Mouse (Mus musculus) colon, adult 2 months (tissue): Measurements from ENCODE around the gene Ptges3l. TPM values are rescaled to one million over a fixed set of nuclear protein-coding genes. Genes with fewer than 3 reads are reported as not detected.

Experiments
- polyA plus RNA-seq: library from polyadenylated mRNA; depleted of rRNA; stranded (reverse); fragments of >200 nt; gene quantifications from 2 replicates; pipeline ENCODE4 v1.2.3, GENCODE M21; 2012; rRNA removed

Gene Ptges3l
- 4.5 TPM in 2 replicates for polyA plus RNA-seq

DNA sequence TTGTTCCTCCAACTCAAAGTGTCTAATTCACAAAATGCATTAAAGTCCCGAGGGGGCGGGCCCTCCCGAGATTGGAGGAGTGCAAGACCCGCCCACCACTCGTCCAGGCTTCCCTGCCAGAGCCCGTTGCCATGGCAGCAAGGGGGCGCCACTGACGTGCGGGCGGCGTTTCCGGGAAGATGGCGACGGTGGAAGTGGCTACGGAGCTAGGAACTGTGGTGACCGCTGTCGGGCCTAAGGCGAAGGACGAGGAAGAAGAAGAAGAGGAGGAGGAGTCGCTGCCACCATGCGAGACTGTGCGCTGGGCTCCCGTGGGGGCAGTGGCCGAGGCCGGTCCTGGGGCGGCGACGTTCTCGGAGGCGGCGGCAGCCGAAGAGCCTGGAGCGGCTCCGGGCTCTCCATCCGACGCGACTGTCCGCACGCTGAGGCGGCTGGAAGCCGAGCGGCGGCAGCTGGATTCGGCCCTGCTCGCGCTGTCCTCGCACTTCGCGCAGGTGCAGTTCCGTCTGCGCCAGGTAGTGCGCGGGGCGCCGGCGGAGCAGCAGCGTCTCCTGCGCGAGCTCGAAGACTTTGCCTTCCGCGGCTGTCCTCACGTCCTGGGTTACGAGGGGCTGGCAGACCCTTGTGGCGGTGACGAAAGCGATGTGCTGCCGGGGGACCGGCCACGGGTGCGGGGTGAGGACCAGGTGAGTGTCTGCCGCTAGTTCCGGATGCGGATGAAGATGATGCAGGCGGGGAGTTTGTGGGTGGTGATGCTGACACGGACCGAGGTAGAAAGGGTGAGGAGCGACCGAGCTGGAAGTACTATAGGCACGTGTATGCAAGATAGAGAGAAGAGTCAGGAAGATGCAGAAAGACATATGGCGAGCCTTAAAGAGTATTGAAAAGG lies at the start of gene Ptges3l, which contains the start of gene Rundc1:
Ptges3l (minus strand) TSS at position 409 of the 889 bp plus-strand sequence.
Rundc1 (plus strand) TSS at position 161 of the 889 bp plus-strand sequence.

GRCm38 (mm10) chr11:101465869-101466551 lies 40.9 kb upstream of the Ptges3l start, which contains the start of gene Vat1:
Vat1 (minus strand) TSS chr11:101466230.

DNA sequence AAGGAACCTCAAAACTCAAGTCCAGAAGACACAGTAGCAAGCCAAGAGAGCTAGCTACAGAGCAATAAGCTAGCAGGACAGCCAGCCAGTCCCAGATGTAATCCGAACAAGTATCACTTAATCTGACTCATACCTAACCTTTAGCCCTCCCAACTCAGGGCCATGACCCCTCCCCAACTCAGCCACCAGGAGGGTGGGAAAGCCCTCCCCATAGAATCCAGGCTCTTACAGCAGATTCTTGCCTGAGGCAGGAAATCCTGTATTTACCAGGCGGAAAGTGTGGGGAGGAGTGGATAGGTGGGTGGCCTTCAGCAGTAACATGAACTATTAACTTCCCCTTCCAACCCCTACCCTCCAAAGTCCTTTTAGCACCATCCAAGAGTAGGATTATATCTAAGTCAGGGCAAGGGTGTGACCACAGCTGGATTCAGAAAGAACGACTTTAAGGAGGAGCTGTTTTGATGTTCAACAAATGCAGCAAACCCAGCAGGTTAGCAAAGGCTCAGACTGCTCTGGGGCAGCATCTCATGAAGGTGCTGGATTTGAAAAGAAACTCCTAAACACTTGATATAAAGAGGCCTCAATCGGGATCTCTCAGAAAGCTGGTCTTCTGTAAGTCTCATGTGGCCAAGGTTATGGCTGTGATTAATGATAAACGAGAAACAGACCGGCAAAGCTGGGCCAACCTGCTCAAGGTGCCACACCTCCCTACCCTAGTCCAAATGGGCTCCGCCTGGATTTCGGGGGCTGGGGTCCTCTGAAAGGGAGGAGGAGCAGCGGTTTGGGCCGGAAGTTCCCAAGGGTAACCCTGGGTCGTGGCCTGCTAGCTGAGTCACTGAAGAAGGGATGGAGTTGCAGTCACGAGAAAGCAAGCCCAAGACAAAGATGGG lies 39.3 kb upstream of the Ptges3l start, which contains the start of gene Rnd2:
Rnd2 (plus strand) TSS at position 789 of the 890 bp plus-strand sequence.

DNA sequence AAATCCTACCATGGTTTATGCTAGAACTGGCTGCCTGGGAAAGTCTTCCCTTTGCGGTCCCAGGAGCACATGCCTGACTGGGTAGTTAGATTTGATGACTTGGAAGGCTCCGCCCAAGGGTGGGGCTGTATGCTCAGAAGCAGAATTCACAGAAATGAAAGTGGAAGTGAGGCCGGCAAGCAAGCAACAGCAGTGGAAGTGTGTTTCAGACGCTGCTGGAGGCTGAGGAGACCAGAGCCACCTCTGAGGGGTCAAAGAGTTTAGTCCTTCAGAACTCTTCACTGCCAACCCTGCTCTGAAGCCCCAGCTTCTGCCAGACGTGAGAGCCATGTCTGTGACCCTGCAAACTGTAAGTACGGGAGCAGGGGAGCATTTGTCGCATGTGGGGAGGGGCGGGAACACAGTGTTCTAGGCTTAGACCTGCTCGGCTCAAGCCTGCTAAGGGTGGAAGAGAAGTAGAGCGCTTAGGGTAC lies 23.2 kb upstream of the Ptges3l start, which contains the start of gene Ifi35:
Ifi35 (plus strand) TSS at position 134 of the 473 bp plus-strand sequence.

DNA sequence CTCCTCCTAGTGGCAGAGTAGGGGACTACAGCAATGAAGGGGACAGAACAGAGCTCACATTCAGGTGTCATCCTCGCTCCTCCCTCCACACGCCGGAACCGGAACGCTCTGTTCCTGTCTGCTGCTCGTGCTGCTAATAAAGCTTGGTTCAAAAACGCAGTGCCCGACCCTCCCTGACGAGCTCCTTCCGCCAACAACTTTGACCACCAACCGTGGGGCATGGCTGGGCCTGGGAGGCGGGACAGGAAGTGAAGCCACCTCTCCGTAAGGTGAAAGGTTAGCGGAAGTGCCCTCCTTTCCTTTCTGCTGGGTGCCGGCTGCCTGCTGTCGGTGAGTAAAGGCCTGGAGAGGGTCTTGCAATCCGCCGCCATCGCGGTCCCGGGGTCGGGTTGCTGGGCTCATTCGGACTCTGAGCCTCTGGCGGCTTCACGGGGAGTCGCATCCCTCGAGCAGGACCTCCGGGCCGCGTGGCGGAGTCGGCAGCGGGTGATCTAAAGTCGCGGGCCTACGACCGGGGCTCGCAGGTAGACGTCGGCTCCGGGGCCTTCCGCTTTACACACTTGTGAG lies 17.1 kb upstream of the Ptges3l start, which contains the start of gene Rpl27:
Rpl27 (plus strand) TSS at position 172 of the 567 bp plus-strand sequence.

GRCm38 (mm10) chr11:101424105-101424851 lies 855 bp downstream of the Ptges3l start, which contains the start of gene Gm27029:
Gm27029 (minus strand) TSS chr11:101424796.

DNA sequence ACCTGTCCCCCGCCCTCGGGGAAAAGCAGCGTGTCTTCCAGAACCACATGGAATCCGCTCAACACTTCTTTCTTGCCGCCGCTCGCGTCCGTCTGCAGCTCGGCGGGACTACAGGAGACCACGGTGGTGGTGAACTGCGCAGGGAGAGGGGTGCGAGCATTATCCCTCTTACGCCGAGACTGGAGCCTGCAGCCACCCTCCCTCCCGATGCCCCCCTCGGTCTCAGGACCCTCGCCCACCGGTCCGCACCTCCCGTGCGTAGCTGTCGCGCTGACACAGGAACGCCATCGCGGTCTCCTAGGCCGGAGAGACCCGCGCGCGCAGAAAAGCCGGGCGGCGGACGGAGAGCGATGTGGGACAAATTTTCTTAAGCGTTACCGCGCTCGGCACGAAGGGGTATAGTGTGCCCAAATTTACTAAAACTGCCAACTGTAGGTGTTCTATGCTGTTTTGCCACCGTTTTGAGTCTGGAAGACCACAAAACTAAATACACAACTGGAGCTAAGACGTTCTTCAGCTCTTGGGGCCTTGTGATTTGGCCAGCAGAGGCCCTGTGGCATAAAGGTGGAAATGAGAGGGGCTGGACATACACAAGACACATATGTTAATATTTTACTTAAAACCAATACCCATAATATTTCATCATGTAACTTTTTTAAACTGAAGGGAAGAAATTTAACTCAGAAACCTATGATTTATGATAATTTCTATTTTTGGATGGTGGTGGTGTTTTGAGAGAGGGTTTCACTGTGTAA lies 7.9 kb downstream of the Ptges3l start, which contains the start of gene Aarsd1:
Aarsd1 (minus strand) TSS at position 515 of the 755 bp plus-strand sequence.

Other genes starting within 250 kb of the Ptges3l start
- 8.8 and 15.4 TPM in 2 replicates for gene Ccr10, start 249.9 kb downstream of the Ptges3l start, polyA plus RNA-seq
- gene Ezh1, start 198.9 kb downstream of the Ptges3l start, polyA plus RNA-seq = 32.4 and 34.9 TPM in 2 replicates
- gene Ramp2, start 179.3 kb downstream of the Ptges3l start, polyA plus RNA-seq = 35.2 and 41.7 TPM in 2 replicates
- gene Vps25, start 171.6 kb downstream of the Ptges3l start, polyA plus RNA-seq = 115 and 129 TPM in 2 replicates
- gene Wnk4, start 164.8 kb downstream of the Ptges3l start, polyA plus RNA-seq = 22.2 and 23.9 TPM in 2 replicates
- 0.54 and 0.91 TPM in 2 replicates for gene Cntd1, start 146.3 kb downstream of the Ptges3l start, polyA plus RNA-seq
- gene Coa3, start 146.2 kb downstream of the Ptges3l start, polyA plus RNA-seq = 727 and 839 TPM in 2 replicates
- gene Becn1, start 123.0 kb downstream of the Ptges3l start, polyA plus RNA-seq = 101 and 135 TPM in 2 replicates
- gene Psme3, start 109.1 kb downstream of the Ptges3l start, polyA plus RNA-seq = 31.2 and 34.3 TPM in 2 replicates
- 5.0 and 5.5 TPM in 2 replicates for gene Aoc2, start 100.3 kb downstream of the Ptges3l start, polyA plus RNA-seq
- gene Aoc3, start 94.7 kb downstream of the Ptges3l start, polyA plus RNA-seq = 22.5 and 22.8 TPM in 2 replicates
- not detected in 2 replicates for gene G6pc, start 57.8 kb downstream of the Ptges3l start, polyA plus RNA-seq
- 15.9 and 18.9 TPM in 2 replicates for gene Aarsd1, start 7.7 kb downstream of the Ptges3l start, polyA plus RNA-seq
- gene Gm27029, start 537 bp downstream of the Ptges3l start, polyA plus RNA-seq = 0.09 and 0.55 TPM in 2 replicates
- 25.0 and 27.2 TPM in 2 replicates for gene Rundc1, start 248 bp downstream of the Ptges3l start, polyA plus RNA-seq
- gene Rpl27, start 17.0 kb upstream of the Ptges3l start, polyA plus RNA-seq = 403 and 499 TPM in 2 replicates
- 30.8 and 40.3 TPM in 2 replicates for gene Ifi35, start 23.1 kb upstream of the Ptges3l start, polyA plus RNA-seq
- 9.7 and 11.0 TPM in 2 replicates for gene Rnd2, start 39.7 kb upstream of the Ptges3l start, polyA plus RNA-seq
- gene Vat1, start 40.9 kb upstream of the Ptges3l start, polyA plus RNA-seq = 121 and 128 TPM in 2 replicates
- gene Brca1, start 126.6 kb upstream of the Ptges3l start, polyA plus RNA-seq = 0.79 and 0.83 TPM in 2 replicates
- gene Nbr1, start 126.8 kb upstream of the Ptges3l start, polyA plus RNA-seq = 121 and 137 TPM in 2 replicates
- 36.5 and 54.6 TPM in 2 replicates for gene Tmem106a, start 156.9 kb upstream of the Ptges3l start, polyA plus RNA-seq
- gene Gm11634, start 173.9 kb upstream of the Ptges3l start, polyA plus RNA-seq = not detected in 2 replicates
- 18.5 and 22.8 TPM in 2 replicates for gene Rdm1, start 201.9 kb upstream of the Ptges3l start, polyA plus RNA-seq
- 16.9 and 21.0 TPM in 2 replicates for gene Arl4d, start 240.2 kb upstream of the Ptges3l start, polyA plus RNA-seq